Mouse (Mus musculus) hindbrain, postnatal 0 days (tissue): ENCODE data around the gene Wars2. TPM values are rescaled to one million over a fixed set of nuclear protein-coding genes. Genes with fewer than 3 reads are reported as not detected.

ENCODE experiments used
- ATAC-seq: fragments of 200-750 bp; cut with Nextera tagmentation; 2 replicates; pipeline ENCODE4 v1.8.0; 2017; ENCODE audit warnings: mild to moderate bottlenecking, moderate TSS enrichment, moderate library complexity
- DNase-seq: peaks from one replicate; pipeline ENCODE4 v3.0.0-alpha.2; 2015; ENCODE audit warnings: low spot score
- H3K27ac ChIP-seq: fragments of 300-500 bp; sonication (generic); 2 replicates; pipeline ENCODE4 v1.5.1; 2014; ENCODE audit warnings: mild to moderate bottlenecking
- H3K27me3 ChIP-seq: fragments of 300-500 bp; sonication (generic); 2 replicates; pipeline ENCODE4 v1.6.1; 2014; ENCODE audit warnings: low read length, mixed read lengths; ENCODE audit not compliant: insufficient read depth
- H3K36me3 ChIP-seq: fragments of 300-500 bp; sonication (generic); 2 replicates; pipeline ENCODE4 v1.6.1; 2014; ENCODE audit warnings: low read length, mixed read lengths; ENCODE audit not compliant: insufficient read depth
- H3K4me1 ChIP-seq: fragments of 300-500 bp; sonication (generic); 2 replicates; pipeline ENCODE4 v1.6.1; 2014; ENCODE audit warnings: antibody characterized with exemption, low read length, mixed read lengths; ENCODE audit not compliant: insufficient read depth
- H3K4me2 ChIP-seq: fragments of 300-500 bp; sonication (generic); 2 replicates; pipeline ENCODE4 v1.6.1; 2014; ENCODE audit warnings: low read depth, mild to moderate bottlenecking, low read length, moderate library complexity, mixed read lengths
- H3K4me3 ChIP-seq: fragments of 300-500 bp; sonication (generic); 2 replicates; pipeline ENCODE4 v1.5.1; 2014; ENCODE audit warnings: low read length
- H3K9ac ChIP-seq: fragments of 300-500 bp; sonication (generic); replicated peaks from 2 replicates; pipeline ENCODE4 v1.6.1; 2014; ENCODE audit warnings: mild to moderate bottlenecking, low read length, moderate library complexity, mixed read lengths
- H3K9me3 ChIP-seq: fragments of 300-500 bp; sonication (generic); 2 replicates; pipeline ENCODE4 v1.6.1; 2016; ENCODE audit warnings: low read length, mixed read lengths
- CTCF ChIP-seq: IDR thresholded peaks from 2 replicates; pipeline ENCODE4 v1.5.1; 2016; ENCODE audit warnings: antibody characterized with exemption, control low read depth, low read depth
- WGBS: fragments of 180-500 bp; shearing (Covaris S2); extraction: QIAGEN DNeasy Blood & Tissue Kit; methylation state at CpG from one replicate; pipeline ENCODE4 v1.1.7; 2014; 5-methylcytosine and 5-hydroxymethylcytosine counted together
- polyA plus RNA-seq: library from polyadenylated mRNA; unstranded; fragments of >200 nt; fragmentation: Nextera tagmentation; extraction: Ambion mirVana; gene quantifications from 2 replicates; pipeline ENCODE4 v1.2.1, GENCODE M21; 2015
- total RNA-seq: library from RNA; depleted of rRNA; stranded (reverse); fragments of >200 nt; gene quantifications from 2 replicates; pipeline ENCODE4 v1.2.3, GENCODE M21; 2014; rRNA removed

Wars2 gene
- 6.6 and 11.1 TPM in 2 replicates for total RNA-seq
- 4.4 and 5.1 TPM in 2 replicates for polyA plus RNA-seq

GRCm38 (mm10) chr3:99140940-99141854, at the start of gene Wars2:
Gene Wars2 (plus strand): TSS chr3:99141068.
- H3K4me1 ChIP-seq: peaks cover 3% of the 10 kb centered on the region; the same call in 1 of the 2 replicates
- no peaks in the 10 kb centered on the region for H3K9me3 ChIP-seq
- WGBS: under 1% methylated on average over 57 of the region's 57 CpGs
- H3K9ac ChIP-seq: peak within 1 kb of the TSS; percentile 55
- peak within 1 kb of the TSS; percentile 93 for H3K27ac ChIP-seq
- peak; percentile 52 for TF ChIP-seq CTCF
- H3K27me3 ChIP-seq: no peaks in the 10 kb centered on the region
- H3K36me3 ChIP-seq: no peaks in the 10 kb centered on the region
- ATAC-seq (peak; percentile 100), DNase-seq (peak; percentile 97)
- peak within 1 kb of the TSS; percentile 76 for H3K4me2 ChIP-seq
- H3K4me3 ChIP-seq: peak within 1 kb of the TSS; percentile 58

DNA sequence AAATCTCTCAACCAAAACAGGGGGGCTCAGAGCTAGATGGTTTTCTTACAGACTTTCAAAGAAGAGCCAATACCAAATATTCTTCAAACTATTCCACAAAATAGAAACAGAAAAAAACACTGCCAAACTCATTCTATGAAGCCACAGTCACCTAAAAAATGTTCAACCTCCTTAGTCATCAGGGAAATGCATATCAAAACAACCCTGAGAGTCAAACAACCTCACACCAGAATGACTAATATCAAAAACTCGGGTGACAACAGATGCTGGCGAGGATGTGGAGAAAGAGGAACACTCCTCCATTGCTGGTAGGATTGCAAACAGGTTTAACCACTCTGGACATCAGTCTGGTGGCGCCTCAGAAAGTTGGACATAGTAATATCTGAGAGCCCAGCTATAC, 44.1 kb upstream of the Wars2 start:
- Histone ChIP-seq H3K9me3 (no peaks in the 10 kb centered on the region), H3K4me3 (no peak overlapping the region), H3K4me1 (no peaks in the 10 kb centered on the region), H3K36me3 (no peaks in the 10 kb centered on the region), H3K27me3 (no peaks in the 10 kb centered on the region), H3K27ac (no peak overlapping the region), H3K4me2 (no peak overlapping the region), H3K9ac (no peak overlapping the region)
- TF ChIP-seq CTCF: no peak
- no peak for DNase-seq
- WGBS: 85% methylated on average over 3 of the region's 3 CpGs
- ATAC-seq: no peak

GRCm38 (mm10) chr3:99110353-99111213, 30.3 kb upstream of the Wars2 start:
- ATAC-seq (no peak), DNase-seq (no peak)
- H3K27me3 ChIP-seq: no peaks in the 10 kb centered on the region
- H3K9me3 ChIP-seq: no peaks in the 10 kb centered on the region
- no peak for TF ChIP-seq CTCF
- no peak overlapping the region for H3K27ac ChIP-seq
- no peaks in the 10 kb centered on the region for H3K4me1 ChIP-seq
- no peak overlapping the region for H3K9ac ChIP-seq
- H3K4me3 ChIP-seq: no peak overlapping the region
- no peak overlapping the region for H3K4me2 ChIP-seq
- WGBS: 67% methylated on average over 9 of the region's 9 CpGs
- H3K36me3 ChIP-seq: no peaks in the 10 kb centered on the region

- 83% methylated on average over 5 of the region's 5 CpGs for WGBS
- Histone ChIP-seq H3K27ac (no peak overlapping the region), H3K9ac (no peak overlapping the region), H3K36me3 (no peaks in the 10 kb centered on the region), H3K4me1 (no peaks in the 10 kb centered on the region), H3K4me2 (no peak overlapping the region), H3K4me3 (no peak overlapping the region), H3K27me3 (no peaks in the 10 kb centered on the region), H3K9me3 (no peaks in the 10 kb centered on the region)
- no peak for TF ChIP-seq CTCF
- DNase-seq (no peak), ATAC-seq (no peak)
Measured at GRCm38 (mm10) chr3:99111214-99111608, 29.7 kb upstream of the Wars2 start.

DNA sequence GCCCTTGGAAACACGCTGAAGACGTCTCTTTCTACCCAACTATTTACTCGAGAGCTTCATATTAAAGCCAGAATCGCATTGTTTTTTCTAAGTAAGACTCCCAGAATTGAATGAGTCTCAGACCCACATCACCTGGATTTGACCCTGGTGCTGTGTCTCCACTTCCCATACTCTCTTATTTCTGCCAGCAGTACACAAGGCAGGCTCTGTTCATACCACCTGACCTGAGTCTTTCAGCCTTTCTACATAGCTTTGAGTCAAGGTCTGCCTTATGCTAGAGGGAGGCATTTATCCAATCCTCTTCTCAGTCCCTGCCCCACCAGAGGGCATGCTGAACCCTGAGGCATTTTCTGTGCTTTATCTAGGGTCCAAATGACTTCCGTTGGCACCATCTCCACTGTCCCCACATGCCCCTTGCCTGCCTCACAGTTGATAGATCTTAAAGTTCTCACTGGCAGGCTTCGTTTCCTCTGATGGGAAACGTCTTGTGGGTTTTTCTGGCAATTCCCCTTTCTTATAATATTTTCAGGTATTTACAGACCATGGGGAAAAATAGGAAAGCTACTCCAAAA, 27.5 kb upstream of the Wars2 start:
- H3K36me3 ChIP-seq: no peaks in the 10 kb centered on the region
- no peaks in the 10 kb centered on the region for H3K27me3 ChIP-seq
- no peak for ATAC-seq
- no peak overlapping the region for H3K9ac ChIP-seq
- TF ChIP-seq CTCF: no peak
- WGBS: 84% methylated on average over 7 of the region's 7 CpGs
- no peaks in the 10 kb centered on the region for H3K9me3 ChIP-seq
- no peak overlapping the region for H3K4me3 ChIP-seq
- H3K4me1 ChIP-seq: no peaks in the 10 kb centered on the region
- no peak overlapping the region for H3K4me2 ChIP-seq
- no peak for DNase-seq
- no peak overlapping the region for H3K27ac ChIP-seq

DNA sequence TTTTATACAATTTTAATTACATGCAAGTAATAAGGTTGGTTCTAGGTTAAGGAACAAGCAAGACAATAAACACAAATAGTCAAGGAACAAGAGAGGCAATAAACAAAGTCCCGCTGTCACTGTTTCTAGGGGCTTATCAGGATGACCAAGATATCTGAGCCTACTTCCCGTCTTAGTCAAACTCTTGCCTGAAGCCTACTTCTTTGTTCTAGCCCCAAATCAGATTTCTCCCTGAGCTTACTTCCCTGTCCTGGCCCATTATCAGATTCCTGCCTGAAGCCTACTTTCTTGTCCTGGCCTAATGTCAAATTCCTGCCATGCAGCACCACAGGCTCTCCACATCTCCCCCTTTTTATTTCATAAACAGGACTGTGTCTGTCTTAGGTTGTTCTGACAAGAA, 19.9 kb upstream of the Wars2 start:
- DNase-seq (no peak), ATAC-seq (no peak)
- TF ChIP-seq CTCF: no peak
- H3K27ac ChIP-seq: no peak overlapping the region
- no peak overlapping the region for H3K4me3 ChIP-seq
- no peaks in the 10 kb centered on the region for H3K4me1 ChIP-seq
- H3K4me2 ChIP-seq: no peak overlapping the region
- no peaks in the 10 kb centered on the region for H3K9me3 ChIP-seq
- no peaks in the 10 kb centered on the region for H3K36me3 ChIP-seq
- 90% methylated on average over 2 of the region's 2 CpGs for WGBS
- H3K27me3 ChIP-seq: no peaks in the 10 kb centered on the region
- no peak overlapping the region for H3K9ac ChIP-seq
